Mouse (Mus musculus) kidney, embryonic 14.5 days (tissue): ENCODE results near the gene Gm10130. TPM values are rescaled to one million over a fixed set of nuclear protein-coding genes. Genes with fewer than 3 reads are reported as not detected.
"Not testable (repeated sequence)": the region's sequence is repeated elsewhere in the genome, so short reads cannot be mapped to it uniquely, and the experiment has no call there.

Experiments
- ATAC-seq: fragments of 200-750 bp; cut with Nextera tagmentation; 2 replicates; pipeline ENCODE4 v1.8.0; 2017; ENCODE audit warnings: moderate number of reproducible peaks, mild to moderate bottlenecking, moderate TSS enrichment, moderate library complexity; ENCODE audit not compliant: low FRiP score, low TSS enrichment
- H3K27ac ChIP-seq: fragments of 300-500 bp; sonication (generic); 2 replicates; pipeline ENCODE4 v1.5.1; 2014; ENCODE audit warnings: low read depth, mild to moderate bottlenecking, low read length, moderate library complexity, mixed read lengths
- H3K27me3 ChIP-seq: fragments of 300-500 bp; sonication (generic); 2 replicates; pipeline ENCODE4 v1.6.1; 2014; ENCODE audit warnings: mild to moderate bottlenecking, low read length; ENCODE audit not compliant: control insufficient read depth, insufficient read depth
- H3K36me3 ChIP-seq: fragments of 300-500 bp; sonication (generic); 2 replicates; pipeline ENCODE4 v1.6.1; 2014; ENCODE audit warnings: low read length, mixed read lengths; ENCODE audit not compliant: control insufficient read depth, insufficient read depth
- H3K4me1 ChIP-seq: fragments of 300-500 bp; sonication (generic); 2 replicates; pipeline ENCODE4 v1.6.1; 2014; ENCODE audit warnings: low read length, mixed read lengths; ENCODE audit not compliant: control insufficient read depth, insufficient read depth
- H3K4me2 ChIP-seq: fragments of 300-500 bp; sonication (generic); replicated peaks from 2 replicates; pipeline ENCODE4 v1.6.1; 2014; ENCODE audit warnings: low read depth, mild to moderate bottlenecking, low read length
- H3K4me3 ChIP-seq: fragments of 300-500 bp; sonication (generic); 2 replicates; pipeline ENCODE4 v1.5.1; 2014; ENCODE audit warnings: mild to moderate bottlenecking, low read length
- H3K9ac ChIP-seq: fragments of 300-500 bp; sonication (generic); 2 replicates; pipeline ENCODE4 v1.6.1; 2014; ENCODE audit warnings: low read depth, mild to moderate bottlenecking, low read length, moderate library complexity
- H3K9me3 ChIP-seq: fragments of 300-500 bp; sonication (generic); 2 replicates; pipeline ENCODE4 v1.6.1; 2016; ENCODE audit warnings: low read length; ENCODE audit not compliant: control insufficient read depth
- WGBS: fragments of 180-500 bp; shearing (Covaris S2); extraction: QIAGEN DNeasy Blood & Tissue Kit; methylation state at CpG from one replicate; pipeline ENCODE4 v1.1.7; 2014; 5-methylcytosine and 5-hydroxymethylcytosine counted together
- polyA plus RNA-seq: library from polyadenylated mRNA; unstranded; fragments of >200 nt; fragmentation: Nextera tagmentation; extraction: Ambion mirVana; gene quantifications from 2 replicates; pipeline ENCODE4 v1.2.1, GENCODE M21; 2014

The Gm10130 gene
- polyA plus RNA-seq, 1 experiment from 2014 or later, result 2.2 TPM

- H3K4me3 ChIP-seq, result peak within 1 kb of the TSS; percentile 64
- not testable (repeated sequence) for H3K36me3 ChIP-seq, H3K4me1 ChIP-seq, H3K27me3 ChIP-seq, H3K9me3 ChIP-seq
- WGBS, result under 1% methylated on average over 14 of the region's 17 CpGs
- peak within 1 kb of the TSS; percentile 69 for H3K27ac ChIP-seq
- ATAC-seq, result peak; percentile 99
- peak within 1 kb of the TSS; percentile 76; the same call in 1 of the 2 replicates for H3K9ac ChIP-seq
- peak within 1 kb of the TSS; percentile 39 for H3K4me2 ChIP-seq
These were observed 38.8 kb downstream of the Gm10130 start, which contains the start of gene 3300002I08Rik for GRCm38 (mm10) chr2:150362113-150362877. Gene 3300002I08Rik (minus strand): TSS chr2:150362765.

DNA sequence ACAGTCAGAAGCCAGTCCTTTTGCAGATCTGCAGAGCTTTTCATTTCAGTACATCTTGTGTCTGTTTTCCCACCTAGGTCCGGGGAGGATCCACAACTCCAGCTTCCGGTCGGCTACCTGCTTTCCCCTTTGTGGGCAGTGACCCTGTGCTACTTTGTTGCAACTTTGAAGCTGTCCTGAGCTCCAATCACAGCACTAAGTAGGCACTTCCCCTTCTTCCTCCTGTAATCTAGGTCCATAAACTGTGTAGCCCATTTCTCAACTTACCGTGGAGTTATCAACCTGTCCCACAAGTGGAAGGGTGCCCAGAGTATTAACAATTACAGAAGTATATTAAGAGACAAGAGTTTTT is 39.4 kb downstream of the Gm10130 start:
- H3K27me3 ChIP-seq, result no peaks in the 10 kb centered on the region
- no peaks in the 10 kb centered on the region for H3K36me3 ChIP-seq
- no peaks in the 10 kb centered on the region for H3K9me3 ChIP-seq
- 7% methylated on average over 4 of the region's 4 CpGs for WGBS
- ATAC-seq, result peak; percentile 68
- peak overlapping the region; percentile 64 for H3K4me3 ChIP-seq
- peak overlapping the region; percentile 39 for H3K4me2 ChIP-seq
- H3K4me1 ChIP-seq, result no peaks in the 10 kb centered on the region
- no peak overlapping the region; the same call in 1 of the 2 replicates for H3K27ac ChIP-seq
- peak overlapping the region; percentile 76; the same call in 1 of the 2 replicates for H3K9ac ChIP-seq

- not testable (repeated sequence) for H3K4me1 ChIP-seq, H3K9me3 ChIP-seq, H3K9ac ChIP-seq, H3K27me3 ChIP-seq, H3K4me3 ChIP-seq, H3K36me3 ChIP-seq, H3K4me2 ChIP-seq, H3K27ac ChIP-seq, ATAC-seq
- WGBS, result 93% methylated on average over 18 of the region's 19 CpGs
These were observed 62.1 kb downstream of the Gm10130 start for GRCm38 (mm10) chr2:150385553-150386106.

- no peak overlapping the region for H3K4me3 ChIP-seq
- WGBS, result 80% methylated on average over 1 of the region's 1 CpGs
- no peak overlapping the region for H3K4me2 ChIP-seq
- H3K4me1 ChIP-seq, result no peaks in the 10 kb centered on the region
- H3K27me3 ChIP-seq, result no peaks in the 10 kb centered on the region
- ATAC-seq, result no peak
- no peak overlapping the region for H3K27ac ChIP-seq
- no peaks in the 10 kb centered on the region for H3K36me3 ChIP-seq
- H3K9ac ChIP-seq, result no peak overlapping the region
- H3K9me3 ChIP-seq, result no peaks in the 10 kb centered on the region
These were observed 66.7 kb downstream of the Gm10130 start for GRCm38 (mm10) chr2:150390198-150390597.

- not testable (repeated sequence) for H3K4me2 ChIP-seq, H3K36me3 ChIP-seq, H3K27me3 ChIP-seq, H3K9ac ChIP-seq, H3K27ac ChIP-seq, H3K4me1 ChIP-seq, H3K4me3 ChIP-seq, ATAC-seq
- WGBS, result 89% methylated on average over 17 of the region's 17 CpGs
- H3K9me3 ChIP-seq, result peaks cover 16% of the 10 kb centered on the region
These were observed 88.6 kb downstream of the Gm10130 start for GRCm38 (mm10) chr2:150412146-150412545.

Other genes with a start within 250 kb of the Gm10130 start
- 8.5 and 11.6 TPM in 2 replicates for gene Zfp120, start 187.0 kb upstream of the Gm10130 start, polyA plus RNA-seq
- gene Gm10770, start 144.0 kb upstream of the Gm10130 start, polyA plus RNA-seq, result not detected in 2 replicates
- not detected in 2 replicates for gene Gm14139, start 141.9 kb upstream of the Gm10130 start, polyA plus RNA-seq
- 14.0 and 15.2 TPM in 2 replicates for gene Zfp937, start 105.6 kb upstream of the Gm10130 start, polyA plus RNA-seq
- gene Gm21994, start 68.1 kb upstream of the Gm10130 start, polyA plus RNA-seq, result 5.4 and 6.6 TPM in 2 replicates
- gene Gm14124, start 66.2 kb upstream of the Gm10130 start, polyA plus RNA-seq, result 0.06 and 0.07 TPM in 2 replicates
- gene 3300002I08Rik, start 39.1 kb downstream of the Gm10130 start, polyA plus RNA-seq, result 9.9 and 13.8 TPM in 2 replicates
- gene Zfp442, start 127.8 kb downstream of the Gm10130 start, polyA plus RNA-seq, result 12.3 and 12.4 TPM in 2 replicates
- 0.19 and 0.27 TPM in 2 replicates for gene Zfp345, start 161.4 kb downstream of the Gm10130 start, polyA plus RNA-seq
- gene Cst7, start 246.7 kb downstream of the Gm10130 start, polyA plus RNA-seq, result 0.22 TPM in 1 of 2 replicates, not detected in the other